Mouse (Mus musculus): ENCODE results near the gene Stard10.
A peak's percentile ranks its signal among the peaks of the same experiment; 100 is the strongest.

- TF ChIP-seq CTCF (IDR thresholded peaks at IDR 0.05) (peak; percentile 66), POLR2A (IDR thresholded peaks at IDR 0.05; ENCODE audit: insufficient read depth, low read depth, low read length) (no peak), EP300 (IDR thresholded peaks at IDR 0.05; ENCODE audit: insufficient read depth, low read depth, low read length) (no peak)
Observed at GRCm38 (mm10) chr7:101367901-101368852, 51.3 kb downstream of the Stard10 start.
